Mouse (Mus musculus): ENCODE results near the gene Ciao1. TPM values are rescaled to one million over a fixed set of nuclear protein-coding genes. Genes with fewer than 3 reads are reported as not detected.
A peak's percentile ranks its signal among the peaks of the same experiment; 100 is the strongest.

Ciao1 gene
- 43.7 and 53.8 TPM in 2 replicates for polyA plus RNA-seq (2011; ENCODE audit: insufficient read depth, insufficient read length, low read depth, missing spikeins)

GRCm38 (mm10) chr2:127247592-127248333 lies at the start of gene Ciao1, which contains the start of gene Tmem127:
Ciao1 (minus strand) TSS chr2:127247816.
Tmem127 (plus strand) TSS chr2:127247908.
- Histone ChIP-seq H3K36me3 (ENCODE audit: control insufficient read depth, insufficient read depth, low read length, poor library complexity, severe bottlenecking) (peaks cover 4% of the 10 kb centered on the region; the same call in 1 of the 2 replicates), H3K4me1 (ENCODE audit: control insufficient read depth, insufficient read depth, low read length) (peaks cover 3% of the 10 kb centered on the region), H3K27ac (ENCODE audit: insufficient read depth, low read length) (no peak within 1 kb of the TSS), H3K4me3 (ENCODE audit: low read depth, low read length) (peak within 1 kb of the TSS; percentile 94), H3K9ac (ENCODE audit: low read depth, poor library complexity, severe bottlenecking) (peak within 1 kb of the TSS; percentile 89), H3K9me3 (replicated peaks; ENCODE audit: control insufficient read depth, insufficient read depth, low read length, poor library complexity, severe bottlenecking) (no peaks in the 10 kb centered on the region), H3K27me3 (ENCODE audit: control insufficient read depth, insufficient read depth, low read length, poor library complexity, severe bottlenecking) (no peaks in the 10 kb centered on the region)
- TF ChIP-seq POLR2A (IDR thresholded peaks at IDR 0.05; ENCODE audit: insufficient read depth, low read length) (peak; percentile 38), CTCF (IDR thresholded peaks at IDR 0.05; ENCODE audit: low read depth, low read length) (no peak)

GRCm38 (mm10) chr2:127297001-127297805 lies 49.6 kb upstream of the Ciao1 start:
- no peaks in the 10 kb centered on the region; the same call in 1 of the 2 replicates for H3K9me3 ChIP-seq (replicated peaks; ENCODE audit: control insufficient read depth, insufficient read depth, low read length, poor library complexity, severe bottlenecking)
- TF ChIP-seq EP300 (IDR thresholded peaks at IDR 0.05; ENCODE audit: insufficient read depth, low read depth, low read length) (no peak), POLR2A (IDR thresholded peaks at IDR 0.05; ENCODE audit: insufficient read depth, low read length) (no peak), CTCF (IDR thresholded peaks at IDR 0.05; ENCODE audit: low read depth, low read length) (no peak)
- H3K4me3 ChIP-seq (ENCODE audit: low read depth, low read length) = no peak overlapping the region
- no peaks in the 10 kb centered on the region for H3K27me3 ChIP-seq (ENCODE audit: control insufficient read depth, insufficient read depth, low read length, poor library complexity, severe bottlenecking)
- peaks cover 23% of the 10 kb centered on the region for H3K36me3 ChIP-seq (ENCODE audit: control insufficient read depth, insufficient read depth, low read length, poor library complexity, severe bottlenecking)
- H3K27ac ChIP-seq (ENCODE audit: insufficient read depth, low read length) = no peak overlapping the region
- no peaks in the 10 kb centered on the region for H3K4me1 ChIP-seq (ENCODE audit: control insufficient read depth, insufficient read depth, low read length)
- H3K9ac ChIP-seq (ENCODE audit: low read depth, poor library complexity, severe bottlenecking) = no peak overlapping the region

- TF ChIP-seq POLR2A (IDR thresholded peaks at IDR 0.05; ENCODE audit: insufficient read depth, low read length) (no peak), EP300 (IDR thresholded peaks at IDR 0.05; ENCODE audit: insufficient read depth, low read depth, low read length) (no peak), CTCF (IDR thresholded peaks at IDR 0.05; ENCODE audit: low read depth, low read length) (no peak)
- H3K9ac ChIP-seq (ENCODE audit: low read depth, poor library complexity, severe bottlenecking) = no peak overlapping the region
- H3K4me3 ChIP-seq (ENCODE audit: low read depth, low read length) = no peak overlapping the region
- H3K27me3 ChIP-seq (ENCODE audit: control insufficient read depth, insufficient read depth, low read length, poor library complexity, severe bottlenecking) = no peaks in the 10 kb centered on the region
- peaks cover 18% of the 10 kb centered on the region for H3K36me3 ChIP-seq (ENCODE audit: control insufficient read depth, insufficient read depth, low read length, poor library complexity, severe bottlenecking)
- no peak overlapping the region for H3K27ac ChIP-seq (ENCODE audit: insufficient read depth, low read length)
- no peaks in the 10 kb centered on the region for H3K9me3 ChIP-seq (replicated peaks; ENCODE audit: control insufficient read depth, insufficient read depth, low read length, poor library complexity, severe bottlenecking)
- no peaks in the 10 kb centered on the region for H3K4me1 ChIP-seq (ENCODE audit: control insufficient read depth, insufficient read depth, low read length)
Observed at GRCm38 (mm10) chr2:127292250-127292649, 44.6 kb upstream of the Ciao1 start.

- no peaks in the 10 kb centered on the region for H3K4me1 ChIP-seq (ENCODE audit: control insufficient read depth, insufficient read depth, low read length)
- H3K27me3 ChIP-seq (ENCODE audit: control insufficient read depth, insufficient read depth, low read length, poor library complexity, severe bottlenecking) = no peaks in the 10 kb centered on the region
- H3K9ac ChIP-seq (ENCODE audit: low read depth, poor library complexity, severe bottlenecking) = no peak overlapping the region
- H3K9me3 ChIP-seq (replicated peaks; ENCODE audit: control insufficient read depth, insufficient read depth, low read length, poor library complexity, severe bottlenecking) = no peaks in the 10 kb centered on the region
- no peak overlapping the region for H3K27ac ChIP-seq (ENCODE audit: insufficient read depth, low read length)
- no peaks in the 10 kb centered on the region for H3K36me3 ChIP-seq (ENCODE audit: control insufficient read depth, insufficient read depth, low read length, poor library complexity, severe bottlenecking)
- H3K4me3 ChIP-seq (ENCODE audit: low read depth, low read length) = no peak overlapping the region
- no peak for TF ChIP-seq CTCF (IDR thresholded peaks at IDR 0.05; ENCODE audit: low read depth, low read length)
- no peak for TF ChIP-seq EP300 (IDR thresholded peaks at IDR 0.05; ENCODE audit: insufficient read depth, low read depth, low read length)
- no peak for TF ChIP-seq POLR2A (IDR thresholded peaks at IDR 0.05; ENCODE audit: insufficient read depth, low read length)
Observed at GRCm38 (mm10) chr2:127278162-127278561, 30.5 kb upstream of the Ciao1 start.

- H3K9ac ChIP-seq (ENCODE audit: low read depth, poor library complexity, severe bottlenecking) = no peak overlapping the region
- TF ChIP-seq POLR2A (IDR thresholded peaks at IDR 0.05; ENCODE audit: insufficient read depth, low read length) (no peak), CTCF (IDR thresholded peaks at IDR 0.05; ENCODE audit: low read depth, low read length) (no peak), EP300 (IDR thresholded peaks at IDR 0.05; ENCODE audit: insufficient read depth, low read depth, low read length) (no peak)
- no peaks in the 10 kb centered on the region for H3K4me1 ChIP-seq (ENCODE audit: control insufficient read depth, insufficient read depth, low read length)
- no peaks in the 10 kb centered on the region for H3K27me3 ChIP-seq (ENCODE audit: control insufficient read depth, insufficient read depth, low read length, poor library complexity, severe bottlenecking)
- H3K27ac ChIP-seq (ENCODE audit: insufficient read depth, low read length) = no peak overlapping the region
- H3K9me3 ChIP-seq (replicated peaks; ENCODE audit: control insufficient read depth, insufficient read depth, low read length, poor library complexity, severe bottlenecking) = no peaks in the 10 kb centered on the region
- H3K4me3 ChIP-seq (ENCODE audit: low read depth, low read length) = no peak overlapping the region
- H3K36me3 ChIP-seq (ENCODE audit: control insufficient read depth, insufficient read depth, low read length, poor library complexity, severe bottlenecking) = no peaks in the 10 kb centered on the region
Observed at GRCm38 (mm10) chr2:127275551-127276320, 28.1 kb upstream of the Ciao1 start.
